Mouse (Mus musculus) B cell, adult 2 months (primary cell): ENCODE measurements around the gene Cdc34.

Experiments used
- DNase-seq, 2 experiments: peaks; one replicate each; pipeline ENCODE4 v3.0.0; 2022

The Cdc34 gene

DNA sequence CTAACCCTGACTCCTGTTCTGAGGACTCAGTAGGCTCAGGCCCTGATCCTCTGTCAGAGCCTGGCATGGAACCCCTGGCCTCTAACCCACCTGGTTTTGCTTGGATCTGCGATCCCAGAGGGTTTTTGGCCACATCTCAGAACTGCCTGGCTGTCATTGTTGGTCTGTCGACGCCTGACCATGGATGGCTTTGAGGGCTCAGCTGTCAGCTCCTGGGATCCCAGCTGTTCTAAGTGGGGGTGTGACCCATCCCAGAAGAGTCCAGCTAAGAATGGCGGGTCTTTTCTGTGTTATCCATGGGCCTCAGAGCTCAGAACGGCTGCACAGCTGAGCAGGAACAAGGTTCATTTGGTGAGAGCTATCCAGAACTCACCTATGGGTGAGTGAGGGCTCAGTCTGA is 39.1 kb downstream of the Cdc34 start:
- DNase-seq = no peak

DNA sequence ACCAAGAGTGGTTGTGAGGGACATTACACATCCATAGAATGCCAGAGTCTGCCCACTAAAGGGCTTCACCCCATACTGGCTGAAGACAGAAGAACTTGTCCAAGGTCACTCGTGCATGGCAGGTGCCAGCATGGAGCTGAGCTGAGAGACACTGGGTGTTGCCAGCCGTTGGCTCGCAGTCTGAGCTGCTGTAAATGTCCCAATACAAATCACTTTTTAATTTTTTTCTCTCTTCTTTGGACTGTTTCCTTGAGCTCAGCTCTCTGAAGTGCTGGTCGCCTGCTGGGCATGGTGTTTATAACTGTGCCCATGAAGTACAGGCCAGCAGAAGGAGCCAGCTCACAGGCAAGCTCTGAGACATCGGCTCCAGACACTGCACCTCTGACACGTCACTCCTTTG is 41.1 kb downstream of the Cdc34 start:
- no peak for DNase-seq

DNA sequence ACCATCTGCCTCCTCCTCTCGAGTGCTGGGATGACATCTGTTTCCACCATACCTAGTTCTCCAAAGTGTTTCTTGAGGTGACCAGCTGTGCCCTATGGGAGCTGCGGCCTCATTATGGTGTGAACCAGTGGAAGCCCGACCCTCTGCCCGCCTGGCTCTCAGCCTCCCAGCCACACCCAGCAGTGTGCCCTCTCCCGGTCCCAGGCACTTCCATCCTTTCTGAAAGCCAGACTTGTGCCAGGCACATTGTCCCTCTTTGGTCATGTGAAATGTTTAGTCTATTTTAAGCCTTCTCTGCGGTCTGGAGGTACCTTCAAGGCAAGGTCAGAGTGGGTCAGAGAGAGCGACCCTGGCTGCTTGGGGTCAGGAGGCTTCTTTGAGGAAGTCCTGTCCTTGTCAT is 41.7 kb downstream of the Cdc34 start:
- no peak for DNase-seq

DNA sequence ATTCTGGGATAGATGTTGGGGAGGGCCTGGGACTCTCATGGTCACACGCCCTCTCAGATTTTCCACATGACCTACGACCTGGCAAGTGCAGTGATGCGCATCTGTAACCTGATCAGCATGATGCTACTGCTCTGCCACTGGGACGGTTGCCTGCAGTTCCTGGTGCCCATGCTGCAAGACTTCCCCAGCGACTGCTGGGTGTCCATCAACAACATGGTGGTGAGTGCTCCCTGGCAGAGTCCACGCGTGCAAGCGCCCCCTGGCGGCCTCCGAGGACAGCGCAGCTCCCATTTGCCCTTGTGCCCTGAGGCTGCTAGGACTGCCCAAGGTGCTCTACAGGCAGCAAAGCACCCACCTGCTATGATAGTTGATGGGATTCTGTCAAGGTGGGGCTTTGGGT is 44.1 kb downstream of the Cdc34 start:
- DNase-seq = peak; percentile 71 to 72

DNA sequence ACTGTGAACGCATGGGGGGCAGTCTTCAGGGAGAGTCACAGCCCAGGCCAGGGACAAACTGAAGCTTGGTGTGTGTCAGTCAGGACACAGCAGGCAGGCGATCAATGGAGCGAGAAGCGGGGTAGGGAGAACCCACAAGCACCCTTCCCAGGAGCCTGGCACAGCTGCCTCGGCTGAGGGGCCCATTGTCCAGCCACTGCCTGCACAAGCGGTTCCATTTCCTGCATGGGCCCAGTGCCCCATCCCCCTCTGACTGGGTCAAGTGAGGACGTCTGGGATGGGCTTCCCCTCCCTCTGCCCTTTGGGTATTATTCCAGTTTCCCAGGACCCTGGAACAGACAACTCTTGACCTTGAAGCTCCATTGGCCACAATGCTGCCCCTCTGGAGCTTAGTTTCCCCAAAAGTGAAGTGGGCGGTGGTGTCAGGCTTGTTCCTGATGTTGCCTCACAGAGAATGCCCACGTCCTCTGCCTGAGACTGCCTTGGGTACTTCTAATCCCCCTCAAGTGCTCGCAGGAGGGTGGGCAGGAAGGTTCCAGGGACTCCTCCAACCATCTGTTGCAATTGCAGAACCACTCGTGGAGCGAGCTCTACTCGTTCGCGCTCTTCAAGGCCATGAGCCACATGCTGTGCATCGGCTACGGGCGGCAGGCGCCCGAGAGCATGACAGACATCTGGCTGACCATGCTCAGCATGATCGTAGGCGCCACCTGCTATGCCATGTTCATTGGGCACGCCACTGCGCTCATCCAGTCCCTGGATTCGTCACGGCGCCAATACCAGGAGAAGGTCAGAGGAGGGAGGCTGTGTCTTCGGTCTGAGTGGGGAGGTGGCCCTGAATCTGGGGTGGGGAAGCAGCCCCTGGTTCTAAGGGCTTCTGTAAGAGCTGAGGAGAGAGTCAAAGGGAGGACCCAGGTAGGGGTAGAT is 46.6 kb downstream of the Cdc34 start:
- no peak for DNase-seq

DNA sequence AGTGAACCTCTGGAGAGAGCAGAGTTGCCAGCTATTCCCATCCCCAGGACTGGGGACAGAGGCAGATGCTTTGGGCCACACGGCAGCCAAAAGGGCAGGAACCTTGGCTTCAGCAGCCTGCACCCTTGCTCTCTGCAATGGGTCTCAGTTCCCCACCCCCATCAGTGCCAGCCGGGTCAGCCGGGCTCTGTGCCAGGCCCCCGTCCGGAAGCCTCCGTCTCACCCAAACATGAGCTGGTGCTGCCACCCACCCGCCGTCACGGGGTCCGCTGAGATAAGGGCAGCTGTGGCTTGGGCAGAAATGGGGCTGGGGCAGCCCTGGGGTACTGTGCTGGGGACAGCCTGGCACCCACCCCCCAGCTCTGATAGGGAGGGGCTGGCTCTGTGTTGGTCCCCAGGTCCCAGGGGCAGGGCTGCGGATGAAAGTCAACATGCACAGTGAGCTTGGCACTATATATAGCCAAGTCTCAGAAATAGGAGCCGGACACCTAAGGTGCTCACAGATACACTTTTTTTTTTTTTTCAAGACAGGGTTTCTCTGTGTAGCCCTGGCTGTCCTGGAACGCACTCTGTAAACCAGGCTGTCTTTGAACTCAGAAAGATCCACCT is 47.5 kb downstream of the Cdc34 start:
- no peak for DNase-seq

DNA sequence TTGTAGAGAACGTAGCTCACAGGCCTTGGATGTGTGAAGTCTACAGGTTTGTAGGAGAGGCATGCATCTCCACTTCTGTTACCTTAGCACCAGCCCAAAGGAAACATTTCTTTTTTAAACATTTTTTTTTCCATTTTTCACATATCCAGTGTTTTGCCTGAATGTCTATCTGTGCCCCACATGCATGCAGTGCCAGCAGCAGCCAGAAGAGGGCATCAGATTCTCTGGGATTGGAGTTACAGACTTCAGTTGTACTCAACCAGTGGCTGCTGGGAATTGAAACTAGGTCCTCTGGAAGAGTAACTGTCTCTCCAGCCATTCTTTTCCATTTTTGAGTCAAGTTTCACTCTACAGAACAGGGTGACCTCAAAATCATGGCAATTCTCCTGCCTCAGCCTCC is 50.5 kb downstream of the Cdc34 start:
- peak; percentile 67 to 70 for DNase-seq

DNA sequence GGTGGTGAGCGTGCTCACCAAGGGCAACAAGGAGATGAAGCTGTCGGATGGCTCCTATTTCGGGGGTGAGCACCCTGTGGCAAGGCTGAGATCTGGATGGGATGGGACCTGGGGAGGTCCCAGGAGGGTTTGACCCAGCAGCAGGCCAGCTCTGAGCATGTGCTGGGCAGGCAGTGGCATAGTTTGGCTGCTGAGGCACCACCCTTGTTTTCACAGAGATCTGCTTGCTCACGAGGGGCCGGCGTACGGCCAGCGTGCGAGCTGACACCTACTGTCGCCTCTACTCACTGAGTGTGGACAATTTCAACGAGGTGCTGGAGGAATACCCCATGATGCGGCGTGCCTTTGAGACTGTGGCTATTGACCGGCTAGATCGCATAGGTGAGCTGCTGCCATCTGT is 51.9 kb downstream of the Cdc34 start:
- DNase-seq = no peak

DNA sequence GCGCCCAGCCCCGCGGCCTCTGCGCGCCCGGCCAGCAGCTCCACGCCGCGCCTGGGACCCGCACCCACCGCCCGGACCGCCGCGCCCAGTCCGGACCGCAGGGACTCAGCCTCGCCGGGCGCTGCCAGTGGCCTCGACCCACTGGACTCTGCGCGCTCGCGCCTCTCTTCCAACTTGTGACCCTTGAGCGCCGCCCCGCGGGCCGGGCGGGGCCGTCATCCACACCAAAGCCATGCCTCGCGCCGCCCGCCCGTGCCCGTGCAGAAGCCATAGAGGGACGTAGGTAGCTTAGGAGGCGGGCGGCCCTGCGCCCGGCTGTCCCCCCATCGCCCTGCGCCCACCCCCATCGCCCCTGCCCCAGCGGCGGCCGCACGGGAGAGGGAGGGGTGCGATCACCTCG is 53.4 kb downstream of the Cdc34 start:
- DNase-seq = no peak

DNA sequence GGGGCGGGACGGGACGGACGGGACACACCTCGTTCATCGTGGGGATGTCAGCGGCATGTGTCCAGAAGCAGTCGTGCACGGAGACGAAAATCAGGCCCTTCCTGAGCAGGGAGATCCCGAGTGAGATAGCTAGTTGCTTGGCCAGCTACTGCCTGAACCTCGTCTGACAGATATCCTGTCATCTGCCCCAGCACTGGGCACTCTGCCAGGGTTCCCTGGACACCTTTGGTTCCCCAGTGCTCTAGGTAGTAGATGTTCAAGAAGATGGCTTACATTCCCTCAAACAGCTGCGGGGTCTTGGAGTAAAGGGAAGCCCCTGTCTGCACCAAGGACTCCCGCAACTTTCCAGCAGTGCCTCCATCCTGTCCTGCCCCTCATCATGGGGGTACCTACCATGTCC is 54.7 kb downstream of the Cdc34 start:
- no peak for DNase-seq
